Mouse (Mus musculus) G1E (cell line): ENCODE data around the gene Lsm2. TPM values are rescaled to one million over a fixed set of nuclear protein-coding genes. Genes with fewer than 3 reads are reported as not detected.
"Not testable (repeated sequence)": the region's sequence is repeated elsewhere in the genome, so short reads cannot be mapped to it uniquely, and the experiment has no call there.

Experiments used
- ATAC-seq: 2 replicates; pipeline ENCODE4 v1.8.0; 2016; ENCODE audit warnings: mild to moderate bottlenecking; ENCODE audit not compliant: insufficient number of reproducible peaks, poor library complexity, low FRiP score, severe bottlenecking; ENCODE audit errors: extremely low read depth
- DNase-seq: peaks from one replicate; pipeline ENCODE4 v3.0.0; 2012; ENCODE audit warnings: low spot score
- H3K27me3 ChIP-seq: 2 replicates; pipeline ENCODE4 v1.6.1; 2012; ENCODE audit warnings: mild to moderate bottlenecking, low read length, inconsistent platforms; ENCODE audit not compliant: insufficient read depth
- H3K36me3 ChIP-seq: replicated peaks from 2 replicates; pipeline ENCODE3; 2012; ENCODE audit warnings: mild to moderate bottlenecking, inconsistent platforms
- H3K4me1 ChIP-seq: 2 replicates; pipeline ENCODE4 v1.6.1; 2012; ENCODE audit warnings: low read depth, low read length, inconsistent platforms, mixed read lengths; ENCODE audit not compliant: insufficient read depth
- H3K4me3 ChIP-seq: 2 replicates; pipeline ENCODE4 v1.5.1; 2012; ENCODE audit warnings: low read depth, mild to moderate bottlenecking, inconsistent platforms, low read length, moderate library complexity, mixed read lengths
- H3K9me3 ChIP-seq: replicated peaks from 2 replicates; pipeline ENCODE4 v1.6.1; 2012; ENCODE audit warnings: inconsistent platforms
- CTCF ChIP-seq: IDR thresholded peaks from 2 replicates; pipeline ENCODE4 v1.5.1; 2012; ENCODE audit warnings: low read depth, low read length, inconsistent platforms, mixed read lengths
- GATA1 ChIP-seq: IDR thresholded peaks from 2 replicates; pipeline ENCODE4 v1.6.1; 2012; ENCODE audit warnings: borderline replicate concordance, low read length, inconsistent platforms, mixed read lengths
- GATA2 ChIP-seq: IDR thresholded peaks from 2 replicates; pipeline ENCODE4 v1.6.1; 2012; ENCODE audit warnings: low read depth, low read length, inconsistent platforms, borderline replicate concordance
- POLR2AphosphoS5 ChIP-seq: IDR thresholded peaks from 2 replicates; pipeline ENCODE4 v1.6.1; 2012; ENCODE audit warnings: low read depth, low read length, inconsistent platforms; ENCODE audit not compliant: insufficient replicate concordance
- TAL1 ChIP-seq: conservative IDR thresholded peaks from 2 replicates; pipeline ENCODE4 v1.6.1; 2012; ENCODE audit warnings: low read depth, low read length, inconsistent platforms, mixed read lengths
- polyA plus RNA-seq: library from polyadenylated mRNA; stranded (reverse); fragments of >175 nt; gene quantifications from 2 replicates; pipeline ENCODE4 v1.2.3, GENCODE M21; 2012
- total RNA-seq, 2 experiments: library from RNA; stranded (forward) in 1 of 2; stranded (reverse) in 1 of 2; fragments of 200-1000 nt in 1 of 2; fragments of >200 nt in 1 of 2; fragmentation: Nextera tagmentation in 1 of 2; gene quantifications; 2 replicates each; pipeline ENCODE4 v1.2.3; 2014 to 2017

Gene Lsm2
- total and polyA plus RNA-seq, 3 experiments, result 71.9 to 263 (median 195) TPM

GRCm38 (mm10) chr17:34955884-34956283, 25.8 kb upstream of the Lsm2 start:
- ATAC-seq (no peak), DNase-seq (no peak)
- TF ChIP-seq GATA1, result no peak
- no peak for TF ChIP-seq GATA2
- no peak for TF ChIP-seq TAL1
- TF ChIP-seq CTCF, result no peak
- TF ChIP-seq POLR2AphosphoS5, result no peak
- no peak overlapping the region for H3K4me3 ChIP-seq
- H3K27me3 ChIP-seq, result no peaks in the 10 kb centered on the region
- H3K4me1 ChIP-seq, result peaks cover 18% of the 10 kb centered on the region
- peaks cover 14% of the 10 kb centered on the region for H3K9me3 ChIP-seq
- peaks cover 11% of the 10 kb centered on the region for H3K36me3 ChIP-seq

GRCm38 (mm10) chr17:34956340-34956739, 25.3 kb upstream of the Lsm2 start:
- no peak overlapping the region for H3K4me3 ChIP-seq
- TF ChIP-seq GATA2 (no peak), GATA1 (no peak), CTCF (no peak), POLR2AphosphoS5 (no peak), TAL1 (no peak)
- DNase-seq, result no peak
- ATAC-seq, result no peak
- H3K36me3 ChIP-seq, result peaks cover 7% of the 10 kb centered on the region
- peaks cover 14% of the 10 kb centered on the region for H3K9me3 ChIP-seq
- H3K27me3 ChIP-seq, result no peaks in the 10 kb centered on the region
- peaks cover 17% of the 10 kb centered on the region for H3K4me1 ChIP-seq

- not testable (repeated sequence) for H3K36me3 ChIP-seq, H3K27me3 ChIP-seq, ATAC-seq, H3K4me3 ChIP-seq, DNase-seq
- Histone ChIP-seq H3K9me3 (peaks cover 14% of the 10 kb centered on the region), H3K4me1 (peaks cover 21% of the 10 kb centered on the region)
Observed at GRCm38 (mm10) chr17:34957291-34957690, 24.4 kb upstream of the Lsm2 start.

GRCm38 (mm10) chr17:34957966-34958365, 23.7 kb upstream of the Lsm2 start:
- peaks cover 14% of the 10 kb centered on the region for H3K9me3 ChIP-seq
- ATAC-seq, H3K36me3 ChIP-seq, H3K4me3 ChIP-seq, H3K27me3 ChIP-seq, DNase-seq: not testable (repeated sequence)
- H3K4me1 ChIP-seq, result peaks cover 21% of the 10 kb centered on the region

- not testable (repeated sequence) for DNase-seq, H3K36me3 ChIP-seq, ATAC-seq, H3K27me3 ChIP-seq
- peaks cover 14% of the 10 kb centered on the region for H3K9me3 ChIP-seq
- H3K4me1 ChIP-seq, result peaks cover 15% of the 10 kb centered on the region
- peak overlapping the region; percentile 71; the same call in 1 of the 2 replicates for H3K4me3 ChIP-seq
Observed at GRCm38 (mm10) chr17:34958734-34959129, 22.9 kb upstream of the Lsm2 start.

GRCm38 (mm10) chr17:34959130-34959778, 22.4 kb upstream of the Lsm2 start, which contains the start of gene Hspa1b:
TSS of gene Hspa1b (minus strand) at chr17:34959238.
- ATAC-seq (peak; percentile 52), DNase-seq (peak; percentile 55)
- H3K9me3 ChIP-seq, result peaks cover 14% of the 10 kb centered on the region
- H3K27me3 ChIP-seq, H3K36me3 ChIP-seq: not testable (repeated sequence)
- peak within 1 kb of the TSS; percentile 71 for H3K4me3 ChIP-seq
- peaks cover 15% of the 10 kb centered on the region for H3K4me1 ChIP-seq

GRCm38 (mm10) chr17:34959881-34960515, 21.7 kb upstream of the Lsm2 start:
- H3K27me3 ChIP-seq, result peaks cover 14% of the 10 kb centered on the region

More at GRCm38 (mm10) chr17:34959881-34960515, 21.7 kb upstream of the Lsm2 start:
- TF ChIP-seq GATA2, result no peak
- TF ChIP-seq CTCF, result no peak
- TF ChIP-seq POLR2AphosphoS5, result no peak
- TF ChIP-seq TAL1, result no peak
- TF ChIP-seq GATA1, result no peak
- peak overlapping the region; percentile 71 for H3K4me3 ChIP-seq
- DNase-seq (no peak), ATAC-seq (no peak)
- peaks cover 14% of the 10 kb centered on the region for H3K9me3 ChIP-seq
- H3K4me1 ChIP-seq, result peaks cover 22% of the 10 kb centered on the region
- H3K36me3 ChIP-seq, result no peaks in the 10 kb centered on the region
